Mouse (Mus musculus) cerebellum, adult 18-20 months (tissue): ENCODE measurements at regions not wholly inside any gene's neighbourhood (a gene's known extent, or its start where the extent isn't known, plus 50 kb on each side); places are given as distances from the start of the nearest gene placed in this dataset.

ENCODE experiments used
- DNase-seq, 2 experiments: peaks; one replicate each; pipeline ENCODE4 v3.0.0; 2021

GRCm38 (mm10) chr10:115025950-115026349, 158.9 kb downstream of the Tph2 start:
- no peak for DNase-seq

GRCm38 (mm10) chr10:115019443-115019842, 165.4 kb downstream of the Tph2 start:
- peak; percentile 92 to 97 for DNase-seq

- DNase-seq: peak; percentile 78 to 80
These were observed 171.3 kb downstream of the Tph2 start for GRCm38 (mm10) chr10:115013491-115014001.

- DNase-seq: peak; percentile 83 to 89
These were observed 171.9 kb downstream of the Tph2 start for GRCm38 (mm10) chr10:115012922-115013321.

- DNase-seq: no peak
These were observed 172.5 kb downstream of the Tph2 start for GRCm38 (mm10) chr10:115012316-115012715.

DNA sequence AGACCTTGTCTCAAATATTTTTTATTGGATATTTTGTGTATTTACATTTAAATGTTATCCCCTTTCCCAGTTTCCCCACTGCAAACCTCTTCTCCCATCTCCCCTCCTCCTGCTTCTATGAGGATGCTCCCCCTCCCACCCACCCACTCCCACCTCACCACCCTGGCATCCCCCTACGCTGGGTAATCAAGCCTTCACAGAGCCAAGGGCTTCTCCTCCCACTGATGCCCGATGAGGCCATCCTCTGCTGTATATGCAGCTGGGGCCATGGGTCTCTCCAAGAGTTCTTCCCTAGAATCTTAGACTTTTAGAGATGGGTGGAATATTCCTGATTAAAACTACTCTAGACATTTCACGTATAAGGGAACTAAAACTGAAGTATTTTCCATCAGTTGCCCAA, 172.9 kb downstream of the Tph2 start:
- no peak for DNase-seq

DNA sequence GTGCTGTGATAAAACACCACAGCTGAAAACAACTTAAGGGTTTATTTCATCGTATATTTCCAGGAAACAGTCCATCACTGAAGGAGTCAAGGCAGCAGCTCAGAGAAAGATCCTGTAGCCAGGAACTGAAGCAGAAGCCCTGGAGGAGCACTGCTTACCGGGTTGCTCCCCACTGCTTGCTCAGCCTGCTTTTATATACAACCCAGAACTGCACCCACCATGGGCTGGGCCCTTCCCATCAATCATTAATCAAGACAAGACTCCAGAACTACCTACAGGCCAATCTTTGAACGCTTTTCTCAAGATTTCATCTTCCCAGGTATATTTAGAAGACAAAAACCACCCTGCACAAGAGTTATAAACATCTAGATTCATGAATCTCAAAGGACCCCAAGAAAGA, 188.4 kb downstream of the Tph2 start:
- DNase-seq: no peak

- no peak for DNase-seq
These were observed 189.5 kb downstream of the Tph2 start for GRCm38 (mm10) chr10:114995211-114995908.

- DNase-seq: no peak
These were observed 186.5 kb upstream of the Trhde start for GRCm38 (mm10) chr10:114988453-114989226.

- no peak for DNase-seq
These were observed 170.3 kb upstream of the Trhde start for GRCm38 (mm10) chr10:114972364-114972763.

- DNase-seq: peak; percentile 24 to 43
These were observed 161.5 kb upstream of the Trhde start for GRCm38 (mm10) chr10:114963656-114964055.

DNA sequence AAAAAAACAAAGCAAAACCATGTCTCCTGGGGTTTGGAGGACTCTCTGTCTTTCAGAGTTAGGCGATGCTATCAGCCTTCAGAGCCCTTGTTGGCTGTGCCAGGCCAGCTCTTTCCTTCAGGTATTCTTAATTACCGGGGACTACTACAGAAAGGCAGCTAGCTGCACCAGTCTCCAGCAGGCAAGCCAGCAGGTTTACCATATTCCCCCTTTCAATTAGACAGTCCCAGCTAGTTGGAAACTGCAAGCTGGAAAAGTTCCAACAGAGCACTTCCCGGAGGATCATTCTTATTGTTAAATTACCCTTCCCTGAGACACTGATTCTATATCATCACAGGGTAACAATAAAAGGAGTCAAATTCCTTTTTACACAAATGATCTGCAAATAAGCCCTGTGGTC, 155.8 kb upstream of the Trhde start:
- DNase-seq: peak; percentile 14 to 31

DNA sequence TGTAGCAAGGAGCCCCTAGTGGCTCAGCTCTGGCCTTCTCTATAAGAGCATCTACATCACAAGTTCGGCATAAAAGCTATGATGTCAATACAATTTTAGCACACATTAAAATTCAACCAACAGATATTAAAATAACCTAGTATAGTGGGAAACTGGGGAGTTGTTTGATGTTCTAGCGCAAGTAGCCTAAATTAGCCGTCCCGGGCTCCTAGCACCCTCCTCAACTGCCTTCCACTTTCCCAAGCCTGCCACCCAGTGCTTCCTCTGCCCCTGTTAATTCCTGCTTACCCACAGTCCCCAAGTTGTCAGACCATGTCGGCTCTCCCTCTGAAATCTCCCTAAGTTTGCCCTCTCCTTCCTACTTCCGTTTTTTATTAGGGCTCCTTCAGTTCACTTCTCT, 154.2 kb upstream of the Trhde start:
- no peak for DNase-seq

DNA sequence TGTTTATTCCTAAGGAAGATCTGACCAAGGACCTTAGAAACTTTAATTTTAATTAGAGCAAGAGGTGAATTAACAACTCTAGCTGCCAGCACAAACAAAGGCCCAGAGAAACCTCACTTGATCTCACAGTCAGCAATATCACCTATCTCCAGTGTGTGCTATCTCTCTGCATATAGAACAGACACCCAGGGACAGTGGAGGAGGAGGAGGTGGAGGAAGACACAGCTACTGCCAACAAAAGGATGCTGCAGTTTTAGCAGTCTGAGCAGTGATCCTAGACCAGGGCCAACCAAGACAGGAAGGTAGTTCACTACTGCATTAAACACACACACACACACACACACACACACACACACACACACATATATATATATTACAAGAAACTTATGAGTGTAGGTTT, 153.5 kb upstream of the Trhde start:
- no peak for DNase-seq

DNA sequence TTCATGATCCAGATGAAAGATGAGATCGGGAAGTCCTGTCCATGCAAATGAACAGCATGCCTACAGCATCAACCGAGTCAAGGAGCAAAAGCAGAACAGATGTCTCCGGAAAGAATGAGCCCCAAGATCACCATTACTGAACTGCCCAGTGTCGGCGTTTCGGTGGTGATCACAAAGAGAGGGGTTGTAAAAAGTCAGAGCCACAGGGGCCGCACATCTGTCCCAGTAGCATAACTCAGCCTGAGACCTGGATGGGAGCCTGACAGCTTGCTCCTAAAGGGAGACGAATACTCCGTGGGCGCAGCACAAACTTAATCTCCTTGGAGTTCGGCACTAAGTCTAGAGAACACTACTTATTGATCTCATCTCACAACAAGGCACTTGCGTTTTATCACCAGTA, 151.3 kb upstream of the Trhde start:
- DNase-seq: no peak

DNA sequence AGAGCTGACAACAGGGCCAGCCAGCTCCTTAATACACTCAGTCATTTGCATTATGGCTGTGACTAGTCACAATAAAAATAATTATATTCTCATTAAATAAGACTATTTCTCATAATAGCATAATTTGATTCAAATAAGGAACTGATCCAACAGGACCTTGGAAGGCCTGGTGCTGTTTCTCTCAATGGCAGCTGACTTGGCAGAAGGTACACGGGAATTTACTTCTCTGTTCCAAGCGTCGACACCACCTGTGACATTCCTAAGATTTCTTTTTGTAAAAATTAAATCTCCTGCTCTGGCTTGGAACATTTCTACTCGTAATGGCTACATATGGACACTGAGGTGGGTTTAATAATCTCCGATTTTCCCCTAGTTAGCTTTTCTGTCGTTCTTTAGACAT, 147.1 kb upstream of the Trhde start:
- peak; percentile 44 to 63 for DNase-seq

GRCm38 (mm10) chr10:114924746-114925145, 122.6 kb upstream of the Trhde start:
- DNase-seq: no peak

DNA sequence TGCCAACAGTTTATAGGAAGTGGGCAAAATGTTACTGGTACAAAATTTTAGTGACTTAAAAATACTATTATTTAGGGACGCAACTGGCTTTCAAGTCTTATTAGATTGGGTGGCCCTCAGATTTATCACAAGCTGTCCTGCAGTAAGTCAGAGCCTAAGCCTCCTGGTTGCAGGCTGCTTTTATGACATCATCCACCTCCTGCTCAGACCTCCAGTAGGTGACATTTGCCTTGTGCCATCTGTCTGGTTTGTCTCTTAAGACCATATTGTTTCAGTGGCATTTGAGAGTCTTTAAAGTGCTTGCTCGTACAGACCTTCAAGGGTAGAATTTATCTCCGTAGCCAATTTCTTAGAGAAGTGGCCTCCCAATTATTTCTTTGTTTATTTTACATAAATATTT, 111.9 kb upstream of the Trhde start:
- peak; percentile 75 to 88 for DNase-seq

GRCm38 (mm10) chr10:114891916-114892315, 89.8 kb upstream of the Trhde start:
- peak; percentile 70 to 75 for DNase-seq

DNA sequence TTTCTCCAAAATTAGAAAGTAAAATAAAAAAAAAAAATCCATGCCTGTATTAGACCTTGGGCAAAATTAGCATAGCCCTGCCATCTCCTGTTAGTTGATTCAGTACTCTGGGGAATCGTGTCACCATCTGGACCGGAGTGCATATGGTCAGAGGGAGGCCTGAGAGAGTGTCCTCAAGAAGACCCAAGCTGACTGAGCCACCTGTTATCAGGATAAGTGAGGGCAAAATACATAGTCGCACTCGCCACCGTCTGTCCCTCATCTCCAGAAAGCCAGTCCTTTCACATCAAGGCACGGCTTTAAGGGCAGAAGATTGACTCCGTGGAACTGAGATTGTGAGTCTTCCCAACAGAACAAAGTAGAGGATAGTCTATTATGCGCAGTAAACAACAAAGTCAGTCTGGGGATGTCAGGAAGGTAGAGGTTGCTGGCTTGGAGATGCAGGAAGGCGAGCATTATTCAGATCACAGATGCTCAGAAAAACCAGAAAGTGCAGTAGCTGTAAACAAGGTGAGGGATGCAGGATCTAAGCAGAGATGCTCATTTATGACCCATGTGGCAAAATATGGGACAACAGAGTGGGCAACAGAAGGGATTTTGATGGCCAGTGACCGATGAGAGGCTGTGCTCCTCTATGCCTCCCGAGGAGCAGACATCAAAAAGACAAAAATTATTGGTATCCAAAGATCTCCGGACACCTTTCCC, 88.8 kb upstream of the Trhde start:
- DNase-seq: peak; percentile 85 to 93

GRCm38 (mm10) chr10:114871201-114871600, 69.1 kb upstream of the Trhde start:
- peak in 1 of 2 experiments; percentile 26 for DNase-seq

GRCm38 (mm10) chr10:114857166-114857565, 55.1 kb upstream of the Trhde start:
- DNase-seq: no peak

DNA sequence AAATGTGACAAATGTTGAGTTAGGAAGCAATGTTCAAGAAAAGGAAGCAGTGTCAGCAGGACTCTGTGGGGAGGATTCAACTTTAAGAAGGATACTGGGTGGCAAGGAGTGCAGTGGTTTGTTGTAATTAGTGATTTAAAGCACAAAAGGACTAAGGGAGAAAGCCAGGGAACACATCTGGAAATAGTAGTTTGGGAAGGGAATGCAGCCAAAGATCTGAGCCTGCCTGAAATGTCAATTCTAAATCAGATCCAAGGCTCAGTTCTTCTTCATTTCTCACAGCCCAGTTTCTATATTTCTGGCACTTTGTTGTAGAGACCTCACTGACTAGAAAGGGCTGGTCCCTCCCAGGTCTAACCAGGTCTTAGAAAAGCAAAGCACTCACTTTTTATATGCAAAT, 50.6 kb upstream of the Trhde start:
- DNase-seq: no peak
